Mouse (Mus musculus) thymus, adult 18-20 months (tissue): ENCODE results near the gene Znhit3.

Source experiments
- DNase-seq, 2 experiments: peaks; one replicate each; pipeline ENCODE4 v3.0.0; 2022; ENCODE audit warnings: mixed read lengths in 2 of 2

Znhit3 gene

GRCm38 (mm10) chr11:84916053-84916702 lies at the start of gene Znhit3:
Gene Znhit3 (minus strand): TSS chr11:84916366.
- peak; percentile 65 to 78 for DNase-seq

GRCm38 (mm10) chr11:84963556-84963955 lies 47.4 kb upstream of the Znhit3 start:
- no peak for DNase-seq

GRCm38 (mm10) chr11:84962536-84962935 lies 46.4 kb upstream of the Znhit3 start:
- DNase-seq, result no peak

- DNase-seq, result no peak
Measured at GRCm38 (mm10) chr11:84961571-84961970, 45.4 kb upstream of the Znhit3 start.

- no peak for DNase-seq
Measured at GRCm38 (mm10) chr11:84960780-84961179, 44.6 kb upstream of the Znhit3 start.

GRCm38 (mm10) chr11:84960291-84960690 lies 44.1 kb upstream of the Znhit3 start:
- no peak for DNase-seq

GRCm38 (mm10) chr11:84959701-84960181 lies 43.6 kb upstream of the Znhit3 start:
- no peak for DNase-seq

GRCm38 (mm10) chr11:84959181-84959580 lies 43.0 kb upstream of the Znhit3 start:
- DNase-seq, result no peak

GRCm38 (mm10) chr11:84958271-84958630 lies 42.1 kb upstream of the Znhit3 start:
- DNase-seq, result no peak

- no peak for DNase-seq
Measured at GRCm38 (mm10) chr11:84957591-84958270, 41.6 kb upstream of the Znhit3 start, which contains the start of gene Car4. Gene Car4 (plus strand): TSS chr11:84957786.

GRCm38 (mm10) chr11:84957171-84957570 lies 41.0 kb upstream of the Znhit3 start:
- no peak for DNase-seq

- DNase-seq, result no peak
Measured at GRCm38 (mm10) chr11:84956400-84956799, 40.2 kb upstream of the Znhit3 start.

GRCm38 (mm10) chr11:84952611-84953010 lies 36.4 kb upstream of the Znhit3 start:
- no peak for DNase-seq

GRCm38 (mm10) chr11:84948526-84948925 lies 32.4 kb upstream of the Znhit3 start:
- no peak for DNase-seq

- no peak for DNase-seq
Measured at GRCm38 (mm10) chr11:84948114-84948513, 31.9 kb upstream of the Znhit3 start.

GRCm38 (mm10) chr11:84947206-84947605 lies 31.0 kb upstream of the Znhit3 start:
- no peak for DNase-seq

GRCm38 (mm10) chr11:84945841-84946240 lies 29.7 kb upstream of the Znhit3 start:
- DNase-seq, result no peak

GRCm38 (mm10) chr11:84944639-84945435 lies 28.7 kb upstream of the Znhit3 start:
- DNase-seq, result no peak

- DNase-seq, result no peak
Measured at GRCm38 (mm10) chr11:84943948-84944347, 27.8 kb upstream of the Znhit3 start.

GRCm38 (mm10) chr11:84940140-84940539 lies 24.0 kb upstream of the Znhit3 start:
- no peak for DNase-seq

- DNase-seq, result no peak
Measured at GRCm38 (mm10) chr11:84939508-84940053, 23.4 kb upstream of the Znhit3 start.

- DNase-seq, result no peak
Measured at GRCm38 (mm10) chr11:84932261-84932660, 16.1 kb upstream of the Znhit3 start.

- no peak for DNase-seq
Measured at GRCm38 (mm10) chr11:84920981-84921380, 4.8 kb upstream of the Znhit3 start.
